Comparison of ENCODE assay signal across 8 mouse cellular contexts in genomic region chr13:42050160-42050559, GRCm38 (mm10). TPM values are rescaled to one million over a fixed set of nuclear protein-coding genes. Genes with fewer than 3 reads are reported as not detected.
A peak's percentile ranks its signal among the peaks of the same experiment; 100 is the strongest.
DNase-seq lines count a peak whose midpoint lies in the region; ATAC-seq and TF ChIP-seq lines count a peak whose summit lies in the region.

No protein-coding gene starts in this region.

- peak overlapping the region; percentile 98 for H3K4me3 ChIP-seq in lung, embryonic 15.5 days
- peak overlapping the region; percentile 88; the same call in 1 of the 2 replicates for H3K4me3 ChIP-seq in embryonic facial prominence, embryonic 12.5 days
- H3K4me3 ChIP-seq in myocyte: peak overlapping the region; percentile 45

- TF ChIP-seq POLR2A in myocyte (IDR thresholded peaks at IDR 0.05; ENCODE audit: insufficient read length, low read depth): no peak

- H3K27me3 ChIP-seq in lung, embryonic 15.5 days: no peaks in the 10 kb centered on the region
- no peaks in the 10 kb centered on the region for H3K27me3 ChIP-seq in embryonic facial prominence, embryonic 12.5 days
- H3K27me3 ChIP-seq in myocyte (ENCODE audit: control insufficient read depth, insufficient read depth, insufficient read length): no peaks in the 10 kb centered on the region

- peak overlapping the region; percentile 20 for H3ac ChIP-seq in myocyte (ENCODE audit: control insufficient read depth, insufficient read length)

- ATAC-seq in lung, embryonic 15.5 days (ENCODE audit: borderline replicate concordance, extremely low read depth, low FRiP score, low TSS enrichment): no peak
- no peak for ATAC-seq in embryonic facial prominence, embryonic 12.5 days (ENCODE audit: insufficient number of reproducible peaks, insufficient read depth, low FRiP score, low TSS enrichment)

- peak overlapping the region; percentile 79 for H3K4me2 ChIP-seq in lung, embryonic 15.5 days
- H3K4me2 ChIP-seq in embryonic facial prominence, embryonic 12.5 days (replicated peaks): peak overlapping the region; percentile 67
- peak overlapping the region; percentile 99 for H3K4me2 ChIP-seq in myocyte (ENCODE audit: low read depth)

- intact Hi-C loops in gastrocnemius, postnatal 14 days (cut with DNase I; ENCODE audit: low total_unique reads): no loop called here

- H3K27ac ChIP-seq in lung, embryonic 15.5 days: peak overlapping the region; percentile 98
- H3K27ac ChIP-seq in embryonic facial prominence, embryonic 12.5 days: no peak overlapping the region

- H3K79me2 ChIP-seq in myocyte (ENCODE audit: control insufficient read depth, insufficient read depth): no peaks in the 10 kb centered on the region

- 4% methylated on average over 3 of the region's 3 CpGs for WGBS in lung, embryonic 15.5 days
- WGBS in embryonic facial prominence, embryonic 12.5 days: 10% methylated on average over 3 of the region's 3 CpGs

- peak overlapping the region; percentile 65 for H3K9ac ChIP-seq in lung, embryonic 15.5 days
- H3K9ac ChIP-seq in embryonic facial prominence, embryonic 12.5 days: no peak overlapping the region

- DNase-seq in lung, postnatal 4 days: no peak
- peak; percentile 76 for DNase-seq in induced T-regulatory cell, adult 2 months (ENCODE audit: low read depth)
- no peak for DNase-seq in cerebellum, adult 9-10 months
- DNase-seq in ovary, postnatal 10 days (ENCODE audit: low spot score): no peak
- no peak for DNase-seq in gastrocnemius, postnatal 14 days

- H3K4me1 ChIP-seq in lung, embryonic 15.5 days: peaks cover 13% of the 10 kb centered on the region
- peaks cover 8% of the 10 kb centered on the region; the same call in 1 of the 2 replicates for H3K4me1 ChIP-seq in embryonic facial prominence, embryonic 12.5 days

- no peaks in the 10 kb centered on the region for H3K9me3 ChIP-seq in lung, embryonic 15.5 days
- no peaks in the 10 kb centered on the region for H3K9me3 ChIP-seq in embryonic facial prominence, embryonic 12.5 days

- H3K36me3 ChIP-seq in lung, embryonic 15.5 days: no peaks in the 10 kb centered on the region
- H3K36me3 ChIP-seq in embryonic facial prominence, embryonic 12.5 days: no peaks in the 10 kb centered on the region
- H3K36me3 ChIP-seq in myocyte (ENCODE audit: control insufficient read depth, insufficient read depth): no peaks in the 10 kb centered on the region

TF ChIP-seq in myocyte, 11 proteins besides CTCF, POLR2A, EP300 and RAD21:
- TF ChIP-seq MAX (IDR thresholded peaks at IDR 0.05; ENCODE audit: low read depth) (no peak), TCF3 (IDR thresholded peaks at IDR 0.05; ENCODE audit: insufficient read length, low read depth) (no peak), E2F4 (IDR thresholded peaks at IDR 0.05; ENCODE audit: insufficient read depth) (no peak), POLR2AphosphoS2 (IDR thresholded peaks at IDR 0.05; ENCODE audit: insufficient read length, low read depth) (no peak), MYOD1 (IDR thresholded peaks at IDR 0.05; ENCODE audit: control insufficient read depth in 1 of 3, insufficient read length in 2 of 3, low read depth in 2 of 3) (no peak), MYOG (IDR thresholded peaks at IDR 0.05; ENCODE audit: control insufficient read depth in 1 of 3, insufficient read depth in 1 of 3, insufficient read length in 2 of 3, low read depth in 2 of 3) (no peak), TCF12 (IDR thresholded peaks at IDR 0.05; ENCODE audit: insufficient read depth, poor library complexity, severe bottlenecking) (no peak), CEBPB (IDR thresholded peaks at IDR 0.05; ENCODE audit: insufficient read depth, poor library complexity, severe bottlenecking) (no peak), SRF (IDR thresholded peaks at IDR 0.05; ENCODE audit: control insufficient read depth, insufficient read length, low read depth) (no peak), USF1 (IDR thresholded peaks at IDR 0.05; ENCODE audit: low read depth) (no peak), REST (IDR thresholded peaks at IDR 0.05; ENCODE audit: insufficient read depth, insufficient read length) (no peak)
TF ChIP-seq in myocyte: peak in this region for 0.

RNA-seq across cellular contexts. Expression of gene Hivep1, which starts 1.7 kb away (rescaled TPM):
- polyA plus RNA-seq in lung, embryonic 15.5 days (2015; fragmentation: Nextera tagmentation; extraction: Ambion mirVana): 11.0 and 12.8 TPM in 2 replicates
- polyA plus RNA-seq in embryonic facial prominence, embryonic 12.5 days (2016; fragmentation: Nextera tagmentation; extraction: Ambion mirVana): 14.9 and 15.9 TPM in 2 replicates
- polyA plus RNA-seq in myocyte (2012; fragmentation: generic; extraction: Trizol): 5.3 TPM
- 10 to 100 TPM; 12.1 to 16.2 TPM for total RNA-seq in gastrocnemius, postnatal 14 days (2021)

Comparison
In these comparisons a context has a peak if more than half of its experiments do, and no peak if none do; other contexts are left out.
1. H3K4me3 ChIP-seq: peak in every context shown above with its lines; median percentile 98 in lung, embryonic 15.5 days; 88 in embryonic facial prominence, embryonic 12.5 days; 45 in myocyte.